Mouse (Mus musculus) thymus, postnatal 14 days (tissue): ENCODE results near the gene Prph.
A peak's percentile ranks its signal among the peaks of the same experiment; 100 is the strongest.

Experiments used
- DNase-seq: peaks from one replicate; pipeline ENCODE4 v3.0.0; 2021

Gene Prph

GRCm38 (mm10) chr15:99078181-99078910 is 23.4 kb downstream of the Prph start:
- no peak for DNase-seq

- DNase-seq = no peak
Observed at GRCm38 (mm10) chr15:99079804-99080203, 24.8 kb downstream of the Prph start.

GRCm38 (mm10) chr15:99082322-99082721 is 27.3 kb downstream of the Prph start:
- DNase-seq = no peak

GRCm38 (mm10) chr15:99082840-99083239 is 27.9 kb downstream of the Prph start:
- no peak for DNase-seq

- peak; percentile 41 for DNase-seq
Observed at GRCm38 (mm10) chr15:99083258-99083657, 28.3 kb downstream of the Prph start.

GRCm38 (mm10) chr15:99083867-99084557 is 29.0 kb downstream of the Prph start:
- no peak for DNase-seq

GRCm38 (mm10) chr15:99084618-99085017 is 29.6 kb downstream of the Prph start:
- no peak for DNase-seq

- no peak for DNase-seq
Observed at GRCm38 (mm10) chr15:99085997-99086396, 31.0 kb downstream of the Prph start.

- DNase-seq = peak; percentile 63
Observed at GRCm38 (mm10) chr15:99087253-99088075, 32.5 kb downstream of the Prph start, which contains the start of gene C1ql4. TSS of gene C1ql4 (minus strand) at chr15:99087817.

- DNase-seq = peak; percentile 88
Observed at GRCm38 (mm10) chr15:99088292-99088691, 33.3 kb downstream of the Prph start.

GRCm38 (mm10) chr15:99089069-99089468 is 34.1 kb downstream of the Prph start:
- DNase-seq = no peak

GRCm38 (mm10) chr15:99092870-99093269 is 37.9 kb downstream of the Prph start, which contains the start of gene Dnajc22:
TSS of gene Dnajc22 (plus strand) at chr15:99093170.
- DNase-seq = no peak

- DNase-seq = no peak
Observed at GRCm38 (mm10) chr15:99093291-99094258, 38.6 kb downstream of the Prph start.

- DNase-seq = no peak
Observed at GRCm38 (mm10) chr15:99094631-99095270, 39.8 kb downstream of the Prph start.

GRCm38 (mm10) chr15:99095356-99095755 is 40.4 kb downstream of the Prph start:
- DNase-seq = no peak

GRCm38 (mm10) chr15:99096061-99096793 is 41.3 kb downstream of the Prph start:
- no peak for DNase-seq

- no peak for DNase-seq
Observed at GRCm38 (mm10) chr15:99096831-99097500, 42.0 kb downstream of the Prph start.

- DNase-seq = no peak
Observed at GRCm38 (mm10) chr15:99097840-99098492, 43.0 kb downstream of the Prph start.

- no peak for DNase-seq
Observed at GRCm38 (mm10) chr15:99098493-99098861, 43.5 kb downstream of the Prph start.

GRCm38 (mm10) chr15:99099139-99099556 is 44.2 kb downstream of the Prph start:
- peak; percentile 48 for DNase-seq
